Mouse (Mus musculus): ENCODE data around the gene Ginm1.

Ginm1 gene

DNA sequence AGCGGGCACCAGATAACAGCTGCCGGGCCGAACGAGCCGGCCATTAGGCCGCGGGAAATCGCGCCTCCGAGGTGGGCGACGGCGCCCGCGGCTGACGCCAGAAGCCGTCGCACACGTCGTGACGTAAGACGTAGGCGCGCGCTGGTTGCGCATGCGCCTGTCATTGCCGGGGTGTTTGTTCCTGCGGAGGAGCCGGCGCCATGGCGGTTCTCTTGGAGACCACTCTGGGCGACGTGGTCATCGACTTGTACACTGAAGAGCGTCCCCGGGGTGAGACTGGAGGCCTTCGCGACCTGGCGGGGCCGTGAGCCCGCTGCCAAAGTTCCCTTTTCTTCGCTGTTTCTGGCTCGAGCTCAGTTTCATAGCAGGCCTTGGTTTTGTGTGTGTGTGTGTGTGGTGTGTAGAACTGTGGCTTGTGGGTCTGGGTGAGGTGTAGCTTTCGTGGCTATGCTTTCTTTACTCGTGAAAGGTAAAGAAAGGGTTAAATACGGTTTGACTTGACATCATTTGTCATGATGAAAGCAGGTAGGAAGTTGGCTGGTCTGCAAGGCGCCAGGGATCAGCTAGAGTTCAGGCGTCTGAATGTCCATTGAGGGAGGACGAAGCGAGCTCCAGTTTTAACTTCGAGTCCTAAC, at the start of gene Ginm1, which contains the start of gene Ppil4:
Ginm1 (minus strand) TSS at position 74 of the 635 bp plus-strand sequence.
Ppil4 (plus strand) TSS at position 141 of the 635 bp plus-strand sequence.
- WGBS: under 1% methylated on average over 52 of the region's 52 CpGs

DNA sequence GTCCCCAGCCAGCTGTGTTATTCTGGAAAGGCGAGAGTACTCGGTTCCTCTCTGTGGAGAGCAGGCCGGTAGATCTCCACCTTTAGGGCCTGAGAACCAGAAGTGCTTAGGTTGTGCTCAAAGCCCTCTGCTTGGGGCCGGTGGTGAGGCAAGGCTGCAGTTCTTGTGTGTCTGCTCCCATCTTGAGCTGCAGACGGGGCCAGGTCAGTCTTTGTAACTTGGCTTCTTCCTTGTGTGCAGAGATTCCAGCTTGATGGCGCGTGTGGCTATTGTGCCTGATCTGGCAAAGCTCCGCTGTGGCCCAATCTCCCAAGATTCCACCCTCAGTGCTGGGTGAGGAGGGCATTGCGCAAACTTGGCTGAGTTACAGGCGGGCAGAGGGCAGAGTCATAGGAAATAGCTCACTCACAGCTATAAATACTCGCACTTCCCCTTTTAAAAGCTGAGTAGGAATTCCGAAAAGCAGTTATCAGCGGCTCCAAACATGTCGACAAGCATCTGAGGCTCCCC, 49.0 kb upstream of the Ginm1 start:
- WGBS: 65% methylated on average over 14 of the region's 14 CpGs

DNA sequence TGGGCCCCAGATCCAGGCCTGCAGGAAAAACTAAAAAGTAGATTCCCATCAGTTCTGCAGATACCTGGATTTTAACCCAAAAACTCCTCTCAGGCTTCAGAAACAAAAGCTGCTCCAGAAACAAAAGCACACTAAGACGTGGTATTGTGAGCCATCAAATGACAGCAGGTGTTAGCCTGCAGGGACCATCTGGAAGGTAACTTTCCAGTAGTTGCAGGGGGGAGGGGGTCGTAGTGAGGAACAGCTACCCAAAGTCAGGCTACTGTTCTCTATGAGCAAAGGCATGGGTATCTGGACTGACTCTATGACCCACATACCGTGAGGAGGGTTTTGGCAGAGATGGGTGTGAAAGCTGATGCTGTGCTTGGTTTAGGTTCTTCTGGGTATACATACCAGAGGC, 48.2 kb upstream of the Ginm1 start:
- 86% methylated on average over 3 of the region's 3 CpGs for WGBS

DNA sequence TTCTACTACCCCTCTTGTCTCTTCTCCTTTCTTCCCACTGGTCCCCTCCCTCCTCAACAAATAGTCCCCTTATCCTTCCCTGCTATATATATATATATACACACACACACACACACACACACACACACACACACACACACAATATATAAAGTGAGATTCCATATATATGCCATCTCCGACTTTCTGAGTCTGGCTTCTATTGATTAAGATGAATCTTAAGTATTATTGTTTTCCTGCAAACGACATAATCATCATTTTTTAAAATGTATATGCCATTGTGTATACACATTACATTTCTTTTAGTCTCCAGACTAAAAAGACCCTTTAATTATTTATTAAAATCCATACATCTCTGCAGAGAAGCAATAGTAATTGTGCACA, 47.7 kb upstream of the Ginm1 start:
- 93% methylated on average over 2 of the region's 2 CpGs for WGBS

DNA sequence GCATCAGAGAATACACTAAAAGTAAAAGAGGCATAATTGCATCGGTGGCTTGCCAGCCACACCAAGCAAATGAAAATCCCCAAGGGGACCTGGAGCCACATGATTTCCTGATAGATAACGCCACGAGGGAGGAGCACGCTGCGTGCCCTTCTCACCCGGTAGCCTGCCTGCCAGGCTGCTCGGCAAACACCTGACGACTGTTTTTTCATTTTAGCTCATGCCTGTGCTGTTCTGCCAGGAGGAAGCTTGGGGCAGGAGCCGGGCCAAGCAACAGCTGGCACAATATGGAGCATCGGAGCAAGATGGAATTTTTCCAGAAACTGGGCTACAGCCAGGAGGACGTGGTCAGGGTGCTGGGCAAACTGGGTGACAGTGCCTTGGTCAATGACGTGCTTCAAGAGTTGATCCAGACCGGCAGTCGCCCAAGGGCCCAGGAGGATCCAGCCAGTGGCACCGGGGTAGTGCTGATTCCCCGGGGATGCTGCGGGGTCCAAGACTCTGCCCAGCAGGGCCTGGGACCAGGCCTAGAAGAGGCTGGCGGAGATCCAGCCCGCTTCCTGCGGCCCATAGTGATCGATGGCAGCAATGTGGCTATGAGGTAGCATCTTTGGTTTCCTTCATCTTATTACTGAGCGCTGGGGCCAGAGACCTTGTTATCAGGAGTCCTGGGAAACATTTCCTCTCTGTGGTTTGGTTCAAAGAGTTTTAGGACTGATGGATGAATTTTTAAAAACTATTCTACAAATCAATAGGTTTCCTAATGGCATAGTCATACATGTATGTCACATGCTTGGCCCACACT, 47.1 kb upstream of the Ginm1 start:
- WGBS: 65% methylated on average over 22 of the region's 22 CpGs

DNA sequence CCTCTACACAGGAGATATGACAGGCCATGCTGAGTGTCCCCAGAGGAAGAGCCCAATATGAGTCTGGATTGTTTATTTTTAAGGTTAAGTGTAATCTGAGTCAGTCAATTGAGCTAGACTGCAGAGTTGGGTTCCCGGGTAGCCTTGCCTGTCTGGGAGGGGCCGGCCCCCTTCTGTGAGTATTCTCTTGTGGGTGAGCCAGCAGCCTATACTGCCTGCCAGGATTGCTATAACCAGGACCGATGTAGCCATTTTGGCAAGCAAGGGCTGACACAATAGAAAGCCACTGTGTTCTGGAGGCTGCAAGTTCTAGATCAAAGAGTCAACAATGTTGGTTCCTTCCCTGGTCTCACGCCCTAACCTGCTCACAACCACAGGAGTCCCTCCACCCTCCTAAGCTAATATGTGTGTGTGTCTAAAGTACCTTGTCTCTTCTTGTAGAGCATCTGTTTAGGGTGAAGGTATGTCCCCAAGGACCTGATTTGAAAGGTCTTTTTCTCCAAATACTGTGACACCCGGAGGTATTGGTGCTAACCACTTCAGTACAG, 46.3 kb upstream of the Ginm1 start:
- WGBS: 81% methylated on average over 5 of the region's 5 CpGs

DNA sequence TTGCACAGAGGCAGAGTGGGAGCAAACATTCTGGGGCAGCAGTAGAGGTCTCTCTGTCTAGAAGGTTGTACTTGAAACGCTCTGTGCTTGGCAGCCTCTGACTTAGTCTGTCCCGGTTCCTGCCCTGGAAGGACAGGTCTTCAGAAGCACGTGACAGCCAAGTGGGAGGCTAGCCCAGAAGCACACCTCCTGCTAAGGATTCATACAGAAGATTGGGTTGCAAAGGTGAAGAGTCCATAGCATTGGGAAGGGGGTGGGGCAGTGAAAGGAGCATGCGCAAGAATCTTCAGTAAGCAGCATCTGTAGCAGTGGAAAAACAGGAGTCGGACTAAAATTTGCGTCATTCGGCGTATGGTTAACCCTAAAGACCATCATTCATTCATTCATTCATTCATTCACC, 45.4 kb upstream of the Ginm1 start:
- 94% methylated on average over 8 of the region's 8 CpGs for WGBS

DNA sequence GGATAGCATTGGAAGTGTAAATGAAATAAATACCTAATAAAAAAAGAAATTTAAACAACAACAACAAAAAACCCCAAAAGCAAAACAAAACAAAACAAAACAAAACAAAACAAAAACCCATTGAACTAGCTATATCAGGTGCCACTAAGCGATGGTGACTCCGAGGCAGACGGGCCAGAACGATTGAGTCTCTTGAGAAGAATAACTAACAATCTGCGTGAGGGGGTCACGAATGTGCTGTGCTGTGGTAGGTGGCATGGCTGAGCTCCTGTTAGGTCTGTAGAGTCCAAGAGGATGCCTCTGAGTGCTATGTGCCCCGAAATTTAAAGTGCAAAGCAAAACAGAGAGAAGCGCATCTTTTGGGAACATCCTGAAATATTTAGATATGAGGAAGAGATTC, 44.8 kb upstream of the Ginm1 start:
- WGBS: 93% methylated on average over 8 of the region's 8 CpGs

DNA sequence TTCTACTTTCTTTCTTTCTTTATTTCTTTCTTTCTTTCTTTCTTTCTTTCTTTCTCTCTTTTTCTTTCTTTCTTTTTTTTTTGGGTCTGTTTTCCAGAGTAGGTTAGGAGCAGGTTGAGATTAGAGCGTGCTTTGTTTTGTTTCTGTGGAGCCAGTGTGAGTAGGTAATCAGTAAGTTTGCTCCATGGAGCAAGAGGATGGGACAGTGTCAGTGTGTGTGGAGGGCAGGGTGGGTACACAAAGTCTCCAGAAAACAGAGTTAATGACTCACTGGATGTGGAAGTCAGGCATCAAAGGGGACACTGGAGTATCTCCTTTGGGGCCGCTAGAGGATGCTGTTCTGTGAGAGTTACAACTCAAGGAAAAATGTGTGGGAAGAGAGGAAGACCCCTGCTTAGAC, 44.3 kb upstream of the Ginm1 start:
- WGBS: 80% methylated on average over 2 of the region's 2 CpGs

DNA sequence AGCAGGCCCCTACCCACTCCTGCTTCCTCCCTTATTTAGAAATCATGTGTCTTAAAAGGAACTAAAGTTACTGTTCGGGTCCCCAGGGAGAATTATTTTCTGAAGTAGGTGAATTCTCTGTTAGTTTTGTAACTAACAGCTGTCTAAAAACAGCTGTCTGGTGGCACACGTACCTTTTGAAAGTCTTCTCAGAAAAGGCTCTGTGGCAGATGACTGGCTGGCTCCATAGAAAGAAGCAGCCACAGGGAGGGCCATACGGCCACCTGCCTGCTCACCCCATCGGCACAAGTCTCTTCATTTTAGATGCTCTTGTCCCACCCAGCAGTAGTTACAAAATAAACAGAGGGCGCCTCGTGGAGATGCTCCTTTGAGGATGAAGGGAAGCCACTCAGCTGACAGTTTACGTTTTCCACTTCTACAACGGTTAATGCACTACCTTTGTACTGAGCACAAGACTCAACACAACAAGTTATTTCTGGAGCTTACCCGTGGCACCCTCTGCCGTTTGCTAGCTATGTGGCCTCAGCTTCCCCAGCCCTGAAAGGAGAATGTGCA, 42.1 kb upstream of the Ginm1 start:
- WGBS: 79% methylated on average over 10 of the region's 10 CpGs

DNA sequence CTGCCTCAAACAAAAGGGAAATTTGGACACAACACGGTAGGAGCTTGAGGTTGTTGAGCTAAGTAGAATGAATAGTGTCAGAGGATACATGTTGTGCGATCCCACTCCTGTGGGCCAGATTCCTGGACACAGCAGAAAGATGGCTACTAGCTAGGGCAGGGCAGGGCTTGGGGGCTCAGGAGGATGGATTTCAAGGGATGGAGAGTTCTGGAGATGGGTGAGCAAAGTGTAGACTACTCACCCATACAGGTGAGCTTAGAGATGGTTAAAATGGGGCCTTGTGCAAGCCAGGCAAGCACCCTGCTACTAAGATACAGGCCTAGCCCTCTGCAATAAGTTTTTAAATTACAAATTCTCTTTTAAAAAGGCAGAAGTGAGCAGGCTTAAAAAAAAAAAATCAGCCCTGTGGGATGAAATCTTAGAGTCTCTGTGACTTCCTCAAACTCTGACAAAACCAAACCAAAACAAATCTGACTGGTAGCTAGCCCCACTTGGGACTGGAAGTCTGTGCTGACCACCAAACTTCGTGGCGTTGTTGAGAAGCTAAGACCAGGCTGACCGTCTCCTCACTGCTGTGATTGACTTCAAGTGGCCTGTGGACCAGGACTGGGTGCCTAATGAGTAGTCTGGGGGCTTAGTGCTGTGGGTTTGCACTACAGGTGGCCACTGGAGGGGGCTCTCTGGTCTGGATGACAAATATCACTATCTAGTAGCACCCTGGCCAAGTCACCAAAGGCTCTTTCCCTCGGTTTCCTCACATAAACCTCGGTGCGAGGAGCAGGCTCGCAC, 40.9 kb upstream of the Ginm1 start:
- WGBS: 86% methylated on average over 9 of the region's 9 CpGs

DNA sequence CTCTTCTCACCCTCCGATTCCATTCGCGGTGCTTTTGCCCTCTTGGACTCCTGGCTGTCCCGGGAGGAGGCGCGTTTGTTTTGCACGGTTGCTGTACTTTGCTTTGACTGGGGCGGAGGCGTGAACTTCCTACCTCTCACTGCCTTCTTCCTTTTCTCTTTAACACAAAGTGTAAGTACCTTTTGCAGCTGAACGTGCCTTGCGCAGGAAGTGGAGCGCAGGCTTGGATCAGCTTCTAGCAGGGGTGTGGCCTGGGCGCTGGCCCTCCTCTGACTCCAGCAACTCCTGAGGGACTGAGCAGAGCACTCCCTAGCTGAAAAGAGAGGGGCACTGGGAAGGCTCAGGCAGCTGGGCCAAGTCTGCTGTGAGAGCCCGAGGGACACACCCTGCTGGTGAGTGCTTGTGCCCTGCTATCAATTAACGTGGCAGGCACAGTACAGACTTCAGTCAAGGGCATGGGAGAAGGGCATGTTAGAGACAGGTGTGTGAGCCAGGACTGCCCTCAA, 39.6 kb upstream of the Ginm1 start, which contains the start of gene Zc3h12d:
Zc3h12d (plus strand) TSS at position 300 of the 506 bp plus-strand sequence.
- WGBS: 26% methylated on average over 15 of the region's 15 CpGs

DNA sequence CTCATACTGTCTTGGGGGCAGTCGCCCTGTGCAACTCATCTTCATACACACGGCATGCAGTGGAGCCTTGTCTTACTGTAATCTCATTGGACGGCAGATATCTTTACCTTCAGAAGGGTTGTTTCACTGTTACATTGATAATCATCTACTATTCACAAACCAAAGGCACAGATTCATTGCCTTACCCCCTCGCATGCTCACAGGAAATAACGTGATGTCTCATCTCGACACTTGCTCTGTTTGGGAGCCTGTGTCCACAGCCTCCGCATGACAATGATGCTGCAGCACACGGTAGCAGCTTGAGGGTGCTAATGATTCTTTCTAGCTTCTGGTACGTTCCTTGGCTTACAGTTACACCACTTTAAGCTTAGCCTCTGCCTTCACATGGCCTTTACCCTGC, 33.5 kb upstream of the Ginm1 start:
- WGBS: 87% methylated on average over 9 of the region's 9 CpGs

DNA sequence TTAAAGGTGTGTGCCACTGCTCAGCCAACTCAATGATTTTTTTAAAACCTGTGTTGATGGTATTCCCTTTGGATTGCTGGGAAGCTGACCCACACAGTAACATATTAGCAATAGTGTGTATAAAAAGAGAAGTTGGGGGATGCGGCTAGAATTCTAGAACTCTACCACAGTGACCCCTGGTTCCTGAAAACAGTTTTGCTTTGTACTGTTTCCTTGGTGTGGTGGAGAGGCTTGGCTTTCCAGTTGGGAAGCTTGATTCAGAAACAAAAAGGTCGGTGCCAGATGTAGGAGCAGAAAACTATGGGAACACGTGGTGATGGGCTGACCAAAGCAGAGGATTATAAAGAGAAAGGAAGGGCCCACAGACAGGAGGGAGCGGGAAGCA, 32.6 kb upstream of the Ginm1 start:
- 81% methylated on average over 4 of the region's 4 CpGs for WGBS

DNA sequence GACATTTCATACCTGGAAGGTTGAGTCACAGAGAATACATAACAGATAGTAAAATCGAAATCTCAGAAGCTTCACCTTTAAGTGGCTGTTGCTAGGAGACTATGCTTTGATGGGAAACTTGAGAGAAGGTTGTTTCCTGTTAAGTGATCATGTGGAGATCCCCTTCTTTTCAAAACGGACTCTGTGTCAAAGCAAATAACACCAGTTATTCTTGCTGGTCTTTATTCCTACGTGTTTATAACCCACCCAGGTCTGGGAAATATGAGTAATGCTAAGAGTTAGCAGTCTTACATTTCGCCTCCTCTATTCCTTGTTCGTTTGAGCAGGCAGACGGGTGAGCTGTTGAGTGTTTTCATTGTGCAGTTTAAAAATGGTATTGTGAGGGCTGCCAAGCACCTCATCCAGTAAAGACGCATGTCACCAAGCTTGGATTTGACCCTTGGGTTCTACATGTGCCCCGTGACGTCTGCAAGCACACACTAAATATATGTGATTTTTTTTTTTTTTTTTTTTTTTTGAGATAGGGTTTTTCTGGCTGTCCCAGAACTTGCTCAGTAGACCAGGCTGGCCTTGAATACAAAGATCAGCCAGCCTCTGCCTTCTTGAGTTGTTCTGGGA, 32.1 kb upstream of the Ginm1 start:
- 64% methylated on average over 9 of the region's 9 CpGs for WGBS

DNA sequence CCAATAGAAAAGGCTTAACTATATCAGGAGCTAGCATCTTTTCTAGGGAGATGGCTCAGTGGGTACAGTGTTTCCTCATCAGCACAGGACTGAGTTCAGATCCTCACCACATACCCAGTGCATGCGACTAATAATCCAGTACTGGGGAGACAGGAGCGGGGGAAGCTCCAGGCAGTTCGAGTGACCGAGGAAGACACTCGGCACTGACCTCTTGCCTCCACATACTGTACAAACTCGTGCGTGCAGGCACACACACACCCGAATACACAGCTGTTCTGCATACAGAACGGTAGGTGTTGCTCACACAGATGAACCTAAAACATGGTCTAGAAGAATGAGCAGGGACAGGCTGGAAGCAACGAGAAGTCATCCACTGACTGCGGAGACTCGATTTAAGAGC, 29.4 kb upstream of the Ginm1 start:
- WGBS: 95% methylated on average over 12 of the region's 12 CpGs

DNA sequence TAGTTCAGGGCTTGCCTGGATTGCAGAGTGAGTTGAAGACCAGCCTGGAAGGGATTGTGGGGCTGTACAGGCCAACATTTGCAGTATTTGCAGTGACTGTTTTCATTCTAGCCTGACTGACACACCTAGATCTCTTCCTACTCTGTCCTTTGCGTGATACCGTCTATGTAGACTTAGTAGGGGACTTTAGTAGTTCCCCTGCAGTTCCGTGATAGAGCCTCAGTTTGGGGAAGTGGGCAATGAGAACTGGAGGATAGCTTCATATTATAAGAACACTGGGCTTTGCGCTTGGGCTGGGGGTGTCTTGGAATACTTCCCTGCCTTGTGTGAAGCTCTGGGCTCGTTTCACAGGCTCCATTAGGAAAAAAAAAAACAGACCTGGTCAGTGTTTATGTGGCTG, 27.5 kb upstream of the Ginm1 start:
- 82% methylated on average over 5 of the region's 5 CpGs for WGBS

DNA sequence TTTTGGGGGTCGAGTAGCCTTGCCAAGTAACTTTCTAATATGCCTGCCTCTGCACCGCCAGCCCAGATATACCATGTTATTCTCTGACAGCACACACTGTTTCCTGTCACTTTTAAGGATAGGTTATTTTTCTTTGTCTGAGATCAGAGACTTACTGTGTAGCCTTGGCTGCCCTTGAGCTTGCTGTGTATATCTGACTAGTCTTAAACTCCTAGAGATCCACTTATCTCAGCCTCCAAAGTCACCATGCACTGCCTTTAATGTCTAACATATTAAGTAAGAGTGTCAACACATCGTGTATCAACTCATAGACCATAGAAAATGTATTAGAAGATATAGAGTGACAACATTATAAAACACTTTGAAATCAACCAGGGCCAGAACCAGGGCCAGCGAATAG, 27.0 kb upstream of the Ginm1 start:
- WGBS: 80% methylated on average over 4 of the region's 4 CpGs

DNA sequence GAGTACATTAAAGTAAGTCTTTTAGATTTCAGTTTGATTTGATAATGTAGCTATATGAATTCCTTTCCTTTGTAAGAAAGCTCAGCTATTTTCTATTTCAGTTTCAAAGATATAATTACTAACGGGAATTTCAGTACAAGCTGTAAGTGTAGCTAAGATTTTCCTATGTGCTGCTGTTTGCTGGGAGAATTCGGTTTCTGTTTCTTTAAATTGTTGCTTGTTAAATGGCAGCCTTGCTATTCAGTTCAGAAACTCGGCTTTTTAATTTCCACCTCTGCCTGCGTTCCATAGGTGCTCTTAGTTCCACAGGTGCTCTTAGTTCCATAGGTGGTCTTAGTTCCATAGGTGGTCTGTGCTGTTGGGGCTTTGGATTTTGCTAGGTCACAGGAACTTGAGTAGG, 26.5 kb upstream of the Ginm1 start:
- 71% methylated on average over 4 of the region's 4 CpGs for WGBS

DNA sequence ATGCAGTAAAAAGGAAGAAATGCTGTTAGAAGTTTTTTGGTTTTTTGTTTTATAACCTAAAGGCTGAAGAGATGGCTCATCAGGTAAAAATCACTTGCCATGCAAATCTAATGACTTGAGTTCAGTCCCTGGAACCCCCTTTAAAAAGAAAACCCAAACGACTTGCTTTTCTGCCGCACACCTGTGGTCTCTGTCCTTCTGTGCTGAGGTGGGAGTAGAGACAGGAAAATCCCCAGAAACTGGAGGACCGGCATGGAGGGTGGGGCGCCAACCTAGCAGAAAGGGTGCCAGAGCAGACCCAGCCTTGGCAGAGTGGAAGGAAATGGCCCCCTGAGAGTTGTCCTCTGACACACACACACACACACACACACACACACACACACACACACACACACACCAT, 26.1 kb upstream of the Ginm1 start:
- 76% methylated on average over 4 of the region's 4 CpGs for WGBS

DNA sequence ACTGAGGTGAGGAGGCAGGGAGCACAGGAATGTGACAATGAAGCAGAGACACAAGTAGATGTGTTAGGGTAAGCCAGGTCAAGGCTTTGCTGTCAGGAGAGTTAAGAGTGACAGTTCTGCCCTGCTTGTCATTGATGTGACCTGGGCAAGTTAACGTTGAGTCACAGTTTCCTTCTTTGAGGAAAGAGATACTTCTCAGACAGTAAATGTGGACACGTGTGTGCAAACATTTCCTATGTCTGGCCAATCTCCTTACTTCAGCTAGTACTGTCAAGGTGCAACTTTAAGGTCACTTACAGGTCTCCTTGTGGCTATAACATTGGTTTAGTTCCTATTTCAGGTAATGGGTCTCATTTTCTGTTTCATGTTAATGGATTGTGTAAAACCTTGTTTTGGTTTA, 23.9 kb upstream of the Ginm1 start:
- 78% methylated on average over 2 of the region's 2 CpGs for WGBS
